Mouse (Mus musculus): ENCODE measurements around the gene Ano4. TPM values are rescaled to one million over a fixed set of nuclear protein-coding genes. Genes with fewer than 3 reads are reported as not detected.

Gene Ano4
- polyA plus RNA-seq, 1 experiment from 2014 or later: 1.1 TPM

DNA sequence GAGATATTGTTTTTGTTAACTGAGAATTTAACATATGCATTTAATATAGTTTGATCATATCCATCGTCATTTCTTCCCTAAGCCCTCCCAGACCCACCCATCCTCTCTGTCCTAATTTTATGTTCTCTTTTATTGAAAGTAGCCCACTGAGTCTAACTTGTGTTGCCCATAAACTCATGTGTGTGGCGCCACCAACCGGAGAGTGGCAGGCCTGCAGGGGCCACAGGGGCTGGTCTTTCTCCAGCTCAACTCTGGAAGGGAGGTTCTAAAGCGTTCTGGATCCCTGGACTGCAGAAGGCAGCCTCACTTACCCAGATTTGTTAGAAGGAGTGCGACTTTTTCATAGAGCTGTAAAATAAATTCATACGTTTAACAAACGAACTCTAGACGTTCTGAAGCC, 361.1 kb downstream of the Ano4 start:
- H3K27ac ChIP-seq: no peak overlapping the region
- no peaks in the 10 kb centered on the region for H3K4me1 ChIP-seq
- no peaks in the 10 kb centered on the region for H3K9me3 ChIP-seq
- H3K4me2 ChIP-seq: no peak overlapping the region
- H3K27me3 ChIP-seq: no peaks in the 10 kb centered on the region
- H3K9ac ChIP-seq: no peak overlapping the region
- 31% methylated on average over 8 of the region's 8 CpGs for WGBS
- H3K4me3 ChIP-seq: no peak overlapping the region
- no peaks in the 10 kb centered on the region for H3K36me3 ChIP-seq
- no peak for ATAC-seq (ENCODE audit: borderline replicate concordance, extremely low read depth, low FRiP score, low TSS enrichment)

DNA sequence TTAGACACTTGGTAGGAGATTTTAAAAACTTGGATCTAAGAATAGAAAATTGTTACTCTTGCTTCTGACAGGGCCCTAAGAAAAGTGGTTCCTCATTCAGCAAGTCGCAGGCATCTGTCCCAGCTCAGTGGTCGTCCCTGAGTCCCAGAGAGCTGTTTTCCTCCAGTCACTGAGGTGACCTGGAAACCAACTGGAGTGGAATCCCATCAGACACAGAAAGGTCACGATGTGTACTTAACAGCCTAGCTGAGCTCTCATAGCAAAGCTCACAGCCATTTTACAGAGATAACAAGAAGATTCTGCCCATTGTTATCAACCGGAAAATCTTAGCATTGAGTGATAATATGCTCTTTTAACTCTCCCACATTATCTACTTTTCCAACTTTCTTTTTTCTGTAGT, 365.1 kb downstream of the Ano4 start:
- H3K9ac ChIP-seq: no peak overlapping the region

DNA sequence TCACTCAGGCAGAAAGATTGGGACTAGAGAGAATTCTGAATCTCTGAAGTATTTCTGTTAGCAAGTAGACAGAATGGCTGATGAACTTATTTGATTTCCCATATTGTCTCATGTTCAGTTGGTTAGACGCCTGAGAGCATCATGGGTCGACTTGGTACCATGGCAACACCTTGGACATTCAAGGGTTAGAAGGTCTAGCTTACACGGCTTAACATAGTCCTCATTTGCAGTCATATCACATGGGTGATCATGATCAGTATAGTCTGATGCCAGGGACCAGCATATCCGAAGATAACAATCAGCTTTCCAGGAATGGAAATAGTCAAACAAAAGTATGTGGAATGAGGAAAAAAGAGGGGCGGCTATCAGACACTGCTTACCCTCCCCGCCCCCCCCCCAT, 365.6 kb downstream of the Ano4 start:
- ATAC-seq (ENCODE audit: borderline replicate concordance, extremely low read depth, low FRiP score, low TSS enrichment): no peak
- Histone ChIP-seq H3K4me3 (no peak overlapping the region), H3K4me2 (no peak overlapping the region), H3K36me3 (no peaks in the 10 kb centered on the region), H3K27ac (no peak overlapping the region), H3K9me3 (no peaks in the 10 kb centered on the region), H3K9ac (no peak overlapping the region), H3K4me1 (no peaks in the 10 kb centered on the region), H3K27me3 (no peaks in the 10 kb centered on the region)
- 83% methylated on average over 6 of the region's 6 CpGs for WGBS

More for the DNA sequence above, 365.1 kb downstream of the Ano4 start:
- no peaks in the 10 kb centered on the region for H3K9me3 ChIP-seq
- WGBS: 60% methylated on average over 4 of the region's 4 CpGs
- no peak overlapping the region for H3K4me2 ChIP-seq
- H3K36me3 ChIP-seq: no peaks in the 10 kb centered on the region
- ATAC-seq (ENCODE audit: borderline replicate concordance, extremely low read depth, low FRiP score, low TSS enrichment): no peak
- H3K4me1 ChIP-seq: no peaks in the 10 kb centered on the region
- H3K4me3 ChIP-seq: no peak overlapping the region
- no peak overlapping the region for H3K27ac ChIP-seq
- H3K27me3 ChIP-seq: no peaks in the 10 kb centered on the region

DNA sequence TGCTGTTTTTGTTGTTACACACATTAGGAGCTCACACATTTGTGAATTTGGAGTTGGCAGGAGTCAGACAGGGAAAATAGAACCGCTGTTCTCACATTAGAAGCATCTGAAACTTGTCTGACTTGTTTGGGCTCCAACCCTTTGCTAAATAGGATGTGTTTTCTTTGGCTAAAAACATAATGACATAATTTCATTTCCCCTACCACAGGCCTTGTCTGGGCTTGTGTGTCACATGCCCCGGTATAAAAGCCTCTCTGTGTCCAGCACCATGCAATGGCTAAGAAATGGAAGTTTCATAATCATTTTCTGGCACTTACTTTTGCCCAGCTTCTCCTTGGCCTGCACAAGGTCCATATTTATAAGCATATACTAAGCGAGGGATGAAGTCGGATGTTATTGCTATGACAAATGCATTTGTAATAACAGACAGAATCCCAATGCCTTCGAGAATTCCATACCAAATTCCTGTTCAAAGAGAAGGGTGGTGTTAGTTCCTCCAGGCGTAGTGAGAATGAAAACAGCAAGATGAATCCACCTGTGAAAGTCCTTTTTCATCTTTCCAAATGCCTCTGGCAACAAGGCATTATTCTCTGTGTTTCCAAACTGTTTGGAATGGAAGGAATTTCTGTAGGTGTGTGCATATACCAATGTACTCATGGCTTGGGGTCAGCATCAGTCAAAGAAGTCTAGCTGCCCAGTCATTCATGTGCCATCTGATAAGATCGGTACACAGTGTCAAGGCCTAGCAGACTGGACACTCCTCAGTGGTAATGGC, 373.4 kb downstream of the Ano4 start:
- Histone ChIP-seq H3K36me3 (no peaks in the 10 kb centered on the region), H3K27me3 (no peaks in the 10 kb centered on the region), H3K27ac (no peak overlapping the region), H3K9me3 (no peaks in the 10 kb centered on the region), H3K4me1 (no peaks in the 10 kb centered on the region), H3K4me3 (no peak overlapping the region), H3K9ac (no peak overlapping the region), H3K4me2 (no peak overlapping the region)
- no peak for ATAC-seq (ENCODE audit: borderline replicate concordance, extremely low read depth, low FRiP score, low TSS enrichment)
- 59% methylated on average over 7 of the region's 7 CpGs for WGBS

DNA sequence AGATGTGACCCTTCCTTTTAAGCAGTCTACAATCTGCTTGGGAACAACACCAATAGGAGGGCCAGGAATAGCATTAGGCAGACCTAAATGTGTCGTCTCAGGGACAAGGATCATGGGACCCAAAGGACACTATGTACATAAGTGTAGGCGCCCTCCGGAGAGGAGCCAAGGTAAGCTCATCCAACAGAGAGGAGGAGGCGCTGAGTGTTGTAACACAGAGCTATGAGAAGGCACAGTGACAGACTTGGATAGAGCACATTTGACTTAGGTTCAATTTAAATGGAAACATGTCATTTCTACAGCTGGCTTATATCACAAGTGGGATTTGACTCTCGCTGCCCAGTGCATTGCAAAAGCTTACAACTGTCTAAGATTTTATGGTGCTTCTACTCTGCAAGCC, 376.0 kb downstream of the Ano4 start:
- Histone ChIP-seq H3K4me3 (no peak overlapping the region), H3K9ac (no peak overlapping the region), H3K4me1 (no peaks in the 10 kb centered on the region), H3K36me3 (no peaks in the 10 kb centered on the region), H3K9me3 (no peaks in the 10 kb centered on the region), H3K27ac (no peak overlapping the region), H3K4me2 (no peak overlapping the region), H3K27me3 (no peaks in the 10 kb centered on the region)
- 85% methylated on average over 5 of the region's 5 CpGs for WGBS
- no peak for ATAC-seq (ENCODE audit: borderline replicate concordance, extremely low read depth, low FRiP score, low TSS enrichment)

DNA sequence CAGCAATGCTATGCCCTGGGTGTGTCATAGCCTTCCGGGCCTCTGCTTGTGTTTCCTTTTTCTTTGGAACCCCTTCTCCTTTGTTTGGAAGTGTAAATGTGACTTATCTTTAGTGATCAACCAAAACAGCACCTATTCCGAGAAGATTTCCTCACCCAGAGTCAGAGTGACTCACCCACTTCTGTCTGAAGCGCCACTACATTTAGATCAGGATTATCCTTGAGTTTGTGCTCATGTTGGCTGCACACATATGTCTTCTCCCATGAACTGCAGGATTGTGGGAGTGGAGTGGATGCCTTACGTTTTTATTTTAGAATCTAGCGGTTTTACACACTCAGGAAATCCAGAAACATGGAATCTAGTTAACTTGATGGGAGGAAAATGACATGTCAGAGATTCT, 383.8 kb downstream of the Ano4 start:
- H3K9me3 ChIP-seq: no peaks in the 10 kb centered on the region
- H3K27me3 ChIP-seq: no peaks in the 10 kb centered on the region
- no peak overlapping the region for H3K27ac ChIP-seq
- H3K4me3 ChIP-seq: no peak overlapping the region
- no peak for ATAC-seq (ENCODE audit: borderline replicate concordance, extremely low read depth, low FRiP score, low TSS enrichment)
- 67% methylated on average over 5 of the region's 5 CpGs for WGBS
- no peaks in the 10 kb centered on the region for H3K36me3 ChIP-seq
- no peak overlapping the region for H3K4me2 ChIP-seq
- H3K9ac ChIP-seq: no peak overlapping the region
- H3K4me1 ChIP-seq: no peaks in the 10 kb centered on the region

DNA sequence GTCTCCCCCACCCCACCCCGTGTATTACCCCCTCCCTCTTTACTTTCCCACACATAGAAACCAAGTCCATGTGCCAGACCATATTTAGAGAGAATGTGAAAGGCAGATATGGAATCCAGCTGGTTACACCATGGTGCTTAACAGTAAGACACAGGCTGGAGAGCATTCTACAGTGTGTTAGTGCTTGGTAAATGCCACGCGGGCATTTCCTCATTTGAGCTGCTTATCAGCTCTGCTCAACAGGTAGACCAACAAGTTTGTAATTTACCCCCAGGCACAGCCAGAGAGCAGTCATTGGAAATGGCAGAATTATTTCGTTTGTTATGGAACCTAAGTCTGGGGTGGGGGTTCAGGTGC, 394.3 kb downstream of the Ano4 start:
- no peak for ATAC-seq (ENCODE audit: borderline replicate concordance, extremely low read depth, low FRiP score, low TSS enrichment)
- no peak overlapping the region for H3K4me2 ChIP-seq
- H3K9me3 ChIP-seq: no peaks in the 10 kb centered on the region
- no peaks in the 10 kb centered on the region for H3K4me1 ChIP-seq
- no peak overlapping the region for H3K9ac ChIP-seq
- H3K27ac ChIP-seq: no peak overlapping the region
- no peak overlapping the region for H3K4me3 ChIP-seq
- H3K27me3 ChIP-seq: no peaks in the 10 kb centered on the region
- 75% methylated on average over 4 of the region's 4 CpGs for WGBS
- no peaks in the 10 kb centered on the region for H3K36me3 ChIP-seq

DNA sequence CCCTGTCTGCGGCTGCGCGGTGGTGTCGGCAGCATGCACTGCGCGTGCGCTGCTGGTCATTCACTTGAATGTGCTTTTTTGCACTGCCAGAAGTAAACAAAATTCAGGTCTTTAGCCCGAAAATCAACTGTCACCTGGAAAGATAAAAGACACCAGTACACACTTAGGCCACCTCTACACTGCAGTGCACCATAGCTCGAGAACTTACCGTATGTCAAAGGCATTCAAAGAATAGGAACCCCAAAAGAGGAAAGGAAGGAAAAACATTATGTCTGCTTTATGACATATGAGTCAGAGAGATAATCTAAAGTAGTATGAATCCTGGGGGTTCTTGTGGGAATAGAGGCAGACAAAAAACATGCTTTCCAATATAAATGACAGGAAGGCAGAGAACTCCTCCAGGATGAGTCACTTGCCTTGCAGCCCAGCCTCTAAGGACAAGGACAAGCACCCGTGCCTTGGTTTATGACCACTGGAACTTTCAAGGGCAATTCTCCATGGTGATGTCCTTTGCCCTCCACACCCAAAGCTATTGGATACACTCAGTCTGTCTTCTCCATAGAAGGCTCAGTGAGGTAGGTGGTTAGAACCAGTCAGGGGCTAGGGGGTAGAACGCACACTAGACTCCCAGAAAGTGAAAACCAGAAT, 394.8 kb downstream of the Ano4 start:
- no peak overlapping the region for H3K4me2 ChIP-seq
- H3K9me3 ChIP-seq: no peaks in the 10 kb centered on the region
- H3K27ac ChIP-seq: no peak overlapping the region
- ATAC-seq (ENCODE audit: borderline replicate concordance, extremely low read depth, low FRiP score, low TSS enrichment): no peak
- no peaks in the 10 kb centered on the region for H3K36me3 ChIP-seq
- no peaks in the 10 kb centered on the region for H3K27me3 ChIP-seq
- 88% methylated on average over 12 of the region's 12 CpGs for WGBS
- H3K4me3 ChIP-seq: no peak overlapping the region
- no peaks in the 10 kb centered on the region for H3K4me1 ChIP-seq
- no peak overlapping the region for H3K9ac ChIP-seq

Other genes starting within 250 kb of the Ano4 start
- 20.7 and 22.0 TPM in 2 replicates for gene Gas2l3, start 99.2 kb upstream of the Ano4 start, polyA plus RNA-seq (2015; fragmentation: Nextera tagmentation; extraction: Ambion mirVana)
- 0.16 and 0.30 TPM in 2 replicates for gene Nr1h4, start 188.8 kb upstream of the Ano4 start, polyA plus RNA-seq (2015; fragmentation: Nextera tagmentation; extraction: Ambion mirVana)

All from lung, embryonic 15.5 days (tissue).